Mouse (Mus musculus) liver, adult 2 months (tissue): Measurements from ENCODE around the gene Gphb5.

Source experiments
- CTCF ChIP-seq: fragments of 200-500 bp; IDR thresholded peaks from 2 replicates; pipeline ENCODE4 v1.5.1; 2011; ENCODE audit warnings: low read depth, low read length, control low read depth
- POLR2A ChIP-seq: fragments of 200-500 bp; IDR thresholded peaks from 2 replicates; pipeline ENCODE4 v1.6.1; 2011; ENCODE audit warnings: low read length, control low read depth; ENCODE audit not compliant: insufficient read depth; ENCODE audit errors: extremely low read depth

GRCm38 (mm10) chr12:75387846-75388245 is 28.7 kb downstream of the Gphb5 start:
- TF ChIP-seq CTCF (no peak), POLR2A (no peak)
